Mouse (Mus musculus): ENCODE data around the gene Aars. TPM values are rescaled to one million over a fixed set of nuclear protein-coding genes. Genes with fewer than 3 reads are reported as not detected.
A peak's percentile ranks its signal among the peaks of the same experiment; 100 is the strongest.

Gene Aars
- polyA plus RNA-seq, 2 experiments: 30.2 to 46.7 TPM

GRCm38 (mm10) chr8:111036591-111036990 lies 3.6 kb downstream of the Aars start:
- H3K9me3 ChIP-seq (ENCODE audit: control insufficient read depth, low read length): no peaks in the 10 kb centered on the region
- no peak overlapping the region for H3K9ac ChIP-seq (replicated peaks)
- DNase-seq (ENCODE audit: low read depth in 3 of 3, low spot score in 3 of 3) (no peak), ATAC-seq (ENCODE audit: insufficient read depth) (no peak)
- no peak overlapping the region for H3K4me2 ChIP-seq (ENCODE audit: low read depth)
- peaks cover 58% of the 10 kb centered on the region for H3K36me3 ChIP-seq (replicated peaks; ENCODE audit: control insufficient read depth, insufficient read depth, low read depth)
- H3K27me3 ChIP-seq (ENCODE audit: control insufficient read depth, insufficient read depth, low read length): no peaks in the 10 kb centered on the region
- 92% methylated on average over 15 of the region's 15 CpGs for WGBS (ENCODE audit: insufficient replicate concordance)
- no peak overlapping the region for H3K27ac ChIP-seq
- H3K4me1 ChIP-seq (replicated peaks; ENCODE audit: control insufficient read depth in 2 of 2, insufficient read depth in 2 of 2, low read length in 1 of 2): peaks cover 14 to 18% of the 10 kb centered on the region in 2 experiments
- H3K4me3 ChIP-seq (ENCODE audit: insufficient read depth in 1 of 2, low read depth in 2 of 2, low read length in 2 of 2): no peak overlapping the region
- TF ChIP-seq CTCF (IDR thresholded peaks at IDR 0.05; ENCODE audit: low read depth) (no peak), EP300 (IDR thresholded peaks at IDR 0.05; ENCODE audit: low read depth) (no peak)

GRCm38 (mm10) chr8:111042546-111042945 lies 9.6 kb downstream of the Aars start:
- TF ChIP-seq CTCF (IDR thresholded peaks at IDR 0.05; ENCODE audit: low read depth) (no peak), EP300 (IDR thresholded peaks at IDR 0.05; ENCODE audit: low read depth) (no peak)
- ATAC-seq (ENCODE audit: insufficient read depth): no peak
- no peaks in the 10 kb centered on the region for H3K9me3 ChIP-seq (ENCODE audit: control insufficient read depth, low read length)
- peaks cover 99% of the 10 kb centered on the region for H3K36me3 ChIP-seq (replicated peaks; ENCODE audit: control insufficient read depth, insufficient read depth, low read depth)
- 90% methylated on average over 19 of the region's 19 CpGs for WGBS (ENCODE audit: insufficient replicate concordance)
- DNase-seq (ENCODE audit: low read depth in 3 of 3, low spot score in 3 of 3): no peak
- no peaks in the 10 kb centered on the region for H3K27me3 ChIP-seq (ENCODE audit: control insufficient read depth, insufficient read depth, low read length)
- no peak overlapping the region for H3K9ac ChIP-seq (replicated peaks)
- H3K4me1 ChIP-seq (replicated peaks; ENCODE audit: control insufficient read depth in 2 of 2, insufficient read depth in 2 of 2, low read length in 1 of 2): no peaks in the 10 kb centered on the region
- H3K27ac ChIP-seq: no peak overlapping the region
- no peak overlapping the region for H3K4me3 ChIP-seq (ENCODE audit: insufficient read depth in 1 of 2, low read depth in 2 of 2, low read length in 2 of 2)
- H3K4me2 ChIP-seq (ENCODE audit: low read depth): no peak overlapping the region

GRCm38 (mm10) chr8:111044003-111044734 lies 11.2 kb downstream of the Aars start:
- TF ChIP-seq CTCF (IDR thresholded peaks at IDR 0.05; ENCODE audit: low read depth): peak; percentile 34; the same call in 1 of the 2 replicates
- TF ChIP-seq EP300 (IDR thresholded peaks at IDR 0.05; ENCODE audit: low read depth): no peak
- no peak for ATAC-seq (ENCODE audit: insufficient read depth)
- DNase-seq (ENCODE audit: low read depth in 3 of 3, low spot score in 3 of 3): no peak

GRCm38 (mm10) chr8:111048694-111049093 lies 15.8 kb downstream of the Aars start:
- H3K36me3 ChIP-seq (replicated peaks; ENCODE audit: control insufficient read depth, insufficient read depth, low read depth): peaks cover 100% of the 10 kb centered on the region
- H3K9ac ChIP-seq (replicated peaks): no peak overlapping the region
- 86% methylated on average over 2 of the region's 2 CpGs for WGBS (ENCODE audit: insufficient replicate concordance)
- no peak overlapping the region for H3K4me3 ChIP-seq (ENCODE audit: insufficient read depth in 1 of 2, low read depth in 2 of 2, low read length in 2 of 2)
- TF ChIP-seq EP300 (IDR thresholded peaks at IDR 0.05; ENCODE audit: low read depth) (no peak), CTCF (IDR thresholded peaks at IDR 0.05; ENCODE audit: low read depth) (peak; percentile 32; the same call in 1 of the 2 replicates)
- no peak for ATAC-seq (ENCODE audit: insufficient read depth)
- no peaks in the 10 kb centered on the region for H3K27me3 ChIP-seq (ENCODE audit: control insufficient read depth, insufficient read depth, low read length)
- DNase-seq (ENCODE audit: low read depth in 3 of 3, low spot score in 3 of 3): no peak
- H3K4me1 ChIP-seq (replicated peaks; ENCODE audit: control insufficient read depth in 2 of 2, insufficient read depth in 2 of 2, low read length in 1 of 2): no peaks in the 10 kb centered on the region
- no peak overlapping the region for H3K4me2 ChIP-seq (ENCODE audit: low read depth)
- H3K27ac ChIP-seq: no peak overlapping the region
- no peaks in the 10 kb centered on the region for H3K9me3 ChIP-seq (ENCODE audit: control insufficient read depth, low read length)

More at GRCm38 (mm10) chr8:111044003-111044734, 11.2 kb downstream of the Aars start:
- Histone ChIP-seq H3K4me1 (replicated peaks; ENCODE audit: control insufficient read depth in 2 of 2, insufficient read depth in 2 of 2, low read length in 1 of 2) (no peaks in the 10 kb centered on the region), H3K36me3 (replicated peaks; ENCODE audit: control insufficient read depth, insufficient read depth, low read depth) (peaks cover 99% of the 10 kb centered on the region), H3K4me2 (ENCODE audit: low read depth) (no peak overlapping the region), H3K9me3 (ENCODE audit: control insufficient read depth, low read length) (no peaks in the 10 kb centered on the region), H3K4me3 (ENCODE audit: insufficient read depth in 1 of 2, low read depth in 2 of 2, low read length in 2 of 2) (no peak overlapping the region), H3K27ac (no peak overlapping the region), H3K27me3 (ENCODE audit: control insufficient read depth, insufficient read depth, low read length) (no peaks in the 10 kb centered on the region), H3K9ac (replicated peaks) (no peak overlapping the region)
- 31% methylated on average over 2 of the region's 2 CpGs for WGBS (ENCODE audit: insufficient replicate concordance)

- TF ChIP-seq EP300 (IDR thresholded peaks at IDR 0.05; ENCODE audit: low read depth) (no peak), CTCF (IDR thresholded peaks at IDR 0.05; ENCODE audit: low read depth) (no peak)
- Histone ChIP-seq H3K9me3 (ENCODE audit: control insufficient read depth, low read length) (no peaks in the 10 kb centered on the region), H3K36me3 (replicated peaks; ENCODE audit: control insufficient read depth, insufficient read depth, low read depth) (peaks cover 100% of the 10 kb centered on the region), H3K4me1 (replicated peaks; ENCODE audit: control insufficient read depth in 2 of 2, insufficient read depth in 2 of 2, low read length in 1 of 2) (no peaks in the 10 kb centered on the region), H3K27ac (no peak overlapping the region), H3K9ac (replicated peaks) (no peak overlapping the region), H3K4me2 (ENCODE audit: low read depth) (no peak overlapping the region), H3K4me3 (ENCODE audit: insufficient read depth in 1 of 2, low read depth in 2 of 2, low read length in 2 of 2) (no peak overlapping the region), H3K27me3 (ENCODE audit: control insufficient read depth, insufficient read depth, low read length) (no peaks in the 10 kb centered on the region)
- DNase-seq (ENCODE audit: low read depth in 3 of 3, low spot score in 3 of 3): no peak
- ATAC-seq (ENCODE audit: insufficient read depth): no peak
- 87% methylated on average over 7 of the region's 7 CpGs for WGBS (ENCODE audit: insufficient replicate concordance)
These were observed 16.2 kb downstream of the Aars start for GRCm38 (mm10) chr8:111049106-111049505.

Measured in liver, embryonic 14.5 days (tissue).